Mouse (Mus musculus): ENCODE measurements around the gene Scd1. TPM values are rescaled to one million over a fixed set of nuclear protein-coding genes. Genes with fewer than 3 reads are reported as not detected.

The Scd1 gene
- polyA plus RNA-seq, 1 experiment: 1.8 TPM

DNA sequence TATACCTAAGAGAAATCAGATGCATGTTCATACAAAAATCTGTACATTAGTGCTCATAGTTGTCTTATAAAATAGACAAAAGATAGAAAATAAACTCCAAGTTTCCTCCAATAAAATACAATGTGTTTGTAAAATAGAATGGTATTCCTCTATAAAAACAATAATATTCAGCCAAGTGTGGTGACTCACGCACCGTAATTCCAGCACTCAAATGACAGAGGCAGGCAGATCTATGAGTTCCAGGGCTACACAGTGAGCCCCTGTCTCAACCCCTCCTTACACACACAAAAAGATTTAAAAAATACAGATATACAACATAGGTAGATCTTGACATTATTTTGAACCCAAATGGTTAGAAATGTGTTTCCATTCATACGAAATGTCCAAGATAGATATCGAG, 15.8 kb downstream of the Scd1 start:
- Histone ChIP-seq H3K4me3 (replicated peaks) (no peak overlapping the region), H3K27me3 (ENCODE audit: control insufficient read depth) (no peaks in the 10 kb centered on the region), H3K4me1 (ENCODE audit: control insufficient read depth) (peaks cover 99% of the 10 kb centered on the region), H3K36me3 (ENCODE audit: control insufficient read depth) (peaks cover 23% of the 10 kb centered on the region), H3K9me3 (ENCODE audit: control insufficient read depth, low read length) (no peaks in the 10 kb centered on the region)
- TF ChIP-seq TAL1 (IDR thresholded peaks at IDR 0.05; ENCODE audit: low read length) (no peak), GATA1 (IDR thresholded peaks at IDR 0.05; ENCODE audit: low read length) (no peak)

- Histone ChIP-seq H3K27me3 (ENCODE audit: control insufficient read depth) (no peaks in the 10 kb centered on the region), H3K9me3 (ENCODE audit: control insufficient read depth, low read length) (no peaks in the 10 kb centered on the region), H3K36me3 (ENCODE audit: control insufficient read depth) (peaks cover 7% of the 10 kb centered on the region), H3K4me3 (replicated peaks) (peak overlapping the region; percentile 75), H3K4me1 (ENCODE audit: control insufficient read depth) (peaks cover 97% of the 10 kb centered on the region)
- TF ChIP-seq TAL1 (IDR thresholded peaks at IDR 0.05; ENCODE audit: low read length): no peak
- no peak for TF ChIP-seq GATA1 (IDR thresholded peaks at IDR 0.05; ENCODE audit: low read length)
Observed at GRCm38 (mm10) chr19:44389507-44389906, 18.2 kb downstream of the Scd1 start.

DNA sequence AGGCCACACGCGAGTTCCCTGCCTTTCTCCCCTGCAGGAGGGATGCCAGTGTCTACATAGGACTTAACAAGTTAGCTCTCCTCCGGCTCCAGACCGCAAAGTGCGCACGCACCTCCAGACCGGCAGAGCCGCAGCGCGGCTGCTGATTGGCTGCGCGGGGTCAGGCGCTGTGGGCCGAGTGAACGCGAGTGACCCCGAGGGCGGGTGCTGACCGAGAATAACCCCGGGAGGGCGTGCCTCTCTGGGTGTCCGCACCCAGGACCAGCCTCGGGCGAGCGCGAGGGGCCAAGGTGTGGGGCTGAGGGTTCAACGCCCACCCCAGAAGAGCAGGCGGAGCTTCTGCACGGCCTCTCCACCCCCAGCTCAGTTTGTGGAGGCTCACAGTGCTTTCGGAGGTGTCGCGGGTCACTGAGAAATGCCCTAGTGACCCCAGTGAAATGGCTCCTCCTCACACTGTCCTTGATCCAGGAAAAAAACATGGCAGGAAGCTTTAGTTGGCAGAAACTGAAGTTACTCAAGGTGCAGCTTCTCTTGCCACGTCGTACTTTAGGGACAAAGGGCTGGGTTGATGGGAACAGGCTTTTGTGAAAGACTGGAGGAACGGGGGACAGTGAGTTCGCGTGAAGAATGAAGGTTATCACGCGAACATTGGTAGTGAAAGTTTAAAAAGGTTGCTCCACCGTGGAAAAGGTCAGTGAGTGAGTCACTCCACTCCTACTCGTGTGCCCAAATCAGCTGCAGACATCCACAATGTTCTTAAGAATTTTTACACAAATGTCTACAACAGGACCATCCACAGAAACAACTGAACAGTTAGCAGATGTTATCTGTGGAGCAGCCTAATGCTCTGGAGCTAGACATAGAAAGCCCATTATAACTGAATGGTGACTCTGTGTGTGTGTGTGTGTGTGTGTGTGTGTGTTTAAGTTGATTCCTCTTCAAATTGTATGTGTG, 18.9 kb downstream of the Scd1 start:
- H3K27me3 ChIP-seq (ENCODE audit: control insufficient read depth): no peaks in the 10 kb centered on the region
- H3K4me1 ChIP-seq (ENCODE audit: control insufficient read depth): peaks cover 96% of the 10 kb centered on the region
- no peaks in the 10 kb centered on the region for H3K9me3 ChIP-seq (ENCODE audit: control insufficient read depth, low read length)
- H3K4me3 ChIP-seq (replicated peaks): peak overlapping the region; percentile 75
- H3K36me3 ChIP-seq (ENCODE audit: control insufficient read depth): peaks cover 4% of the 10 kb centered on the region
- TF ChIP-seq GATA1 (IDR thresholded peaks at IDR 0.05; ENCODE audit: low read length) (peak; percentile 36; the same call in 1 of the 2 replicates), TAL1 (IDR thresholded peaks at IDR 0.05; ENCODE audit: low read length) (no peak)

- Histone ChIP-seq H3K4me1 (ENCODE audit: control insufficient read depth) (peaks cover 88% of the 10 kb centered on the region), H3K9me3 (ENCODE audit: control insufficient read depth, low read length) (no peaks in the 10 kb centered on the region), H3K4me3 (replicated peaks) (peak overlapping the region; percentile 75), H3K36me3 (ENCODE audit: control insufficient read depth) (peaks cover 4% of the 10 kb centered on the region), H3K27me3 (ENCODE audit: control insufficient read depth) (no peaks in the 10 kb centered on the region)
- TF ChIP-seq GATA1 (IDR thresholded peaks at IDR 0.05; ENCODE audit: low read length) (no peak), TAL1 (IDR thresholded peaks at IDR 0.05; ENCODE audit: low read length) (no peak)
Observed at GRCm38 (mm10) chr19:44387746-44388474, 19.8 kb downstream of the Scd1 start.

GRCm38 (mm10) chr19:44387089-44387671, 20.5 kb downstream of the Scd1 start:
- Histone ChIP-seq H3K9me3 (ENCODE audit: control insufficient read depth, low read length) (no peaks in the 10 kb centered on the region), H3K4me3 (replicated peaks) (peak overlapping the region; percentile 75), H3K4me1 (ENCODE audit: control insufficient read depth) (peaks cover 80% of the 10 kb centered on the region), H3K36me3 (ENCODE audit: control insufficient read depth) (no peaks in the 10 kb centered on the region; the same call in 1 of the 2 replicates), H3K27me3 (ENCODE audit: control insufficient read depth) (no peaks in the 10 kb centered on the region)
- TF ChIP-seq GATA1 (IDR thresholded peaks at IDR 0.05; ENCODE audit: low read length) (no peak), TAL1 (IDR thresholded peaks at IDR 0.05; ENCODE audit: low read length) (no peak)

- Histone ChIP-seq H3K4me3 (replicated peaks) (peak overlapping the region; percentile 37), H3K4me1 (ENCODE audit: control insufficient read depth) (peaks cover 70% of the 10 kb centered on the region), H3K27me3 (ENCODE audit: control insufficient read depth) (no peaks in the 10 kb centered on the region), H3K9me3 (ENCODE audit: control insufficient read depth, low read length) (no peaks in the 10 kb centered on the region), H3K36me3 (ENCODE audit: control insufficient read depth) (no peaks in the 10 kb centered on the region; the same call in 1 of the 2 replicates)
- TF ChIP-seq GATA1 (IDR thresholded peaks at IDR 0.05; ENCODE audit: low read length) (peak; percentile 48; the same call in 1 of the 2 replicates), TAL1 (IDR thresholded peaks at IDR 0.05; ENCODE audit: low read length) (no peak)
Observed at GRCm38 (mm10) chr19:44385887-44386498, 21.7 kb downstream of the Scd1 start.

- Histone ChIP-seq H3K27me3 (ENCODE audit: control insufficient read depth) (no peaks in the 10 kb centered on the region), H3K4me1 (ENCODE audit: control insufficient read depth) (peaks cover 44% of the 10 kb centered on the region), H3K36me3 (ENCODE audit: control insufficient read depth) (no peaks in the 10 kb centered on the region), H3K9me3 (ENCODE audit: control insufficient read depth, low read length) (no peaks in the 10 kb centered on the region), H3K4me3 (replicated peaks) (no peak overlapping the region)
- TF ChIP-seq GATA1 (IDR thresholded peaks at IDR 0.05; ENCODE audit: low read length): no peak
- TF ChIP-seq TAL1 (IDR thresholded peaks at IDR 0.05; ENCODE audit: low read length): no peak
Observed at GRCm38 (mm10) chr19:44382682-44383321, 24.9 kb downstream of the Scd1 start.

GRCm38 (mm10) chr19:44380065-44380464, 27.6 kb downstream of the Scd1 start:
- no peak for TF ChIP-seq TAL1 (IDR thresholded peaks at IDR 0.05; ENCODE audit: low read length)
- no peak for TF ChIP-seq GATA1 (IDR thresholded peaks at IDR 0.05; ENCODE audit: low read length)
- H3K27me3 ChIP-seq (ENCODE audit: control insufficient read depth): no peaks in the 10 kb centered on the region
- H3K9me3 ChIP-seq (ENCODE audit: control insufficient read depth, low read length): no peaks in the 10 kb centered on the region
- H3K4me3 ChIP-seq (replicated peaks): no peak overlapping the region
- H3K36me3 ChIP-seq (ENCODE audit: control insufficient read depth): no peaks in the 10 kb centered on the region
- peaks cover 26% of the 10 kb centered on the region for H3K4me1 ChIP-seq (ENCODE audit: control insufficient read depth)
